Mouse (Mus musculus): ENCODE data around the gene Plg.

The Plg gene

DNA sequence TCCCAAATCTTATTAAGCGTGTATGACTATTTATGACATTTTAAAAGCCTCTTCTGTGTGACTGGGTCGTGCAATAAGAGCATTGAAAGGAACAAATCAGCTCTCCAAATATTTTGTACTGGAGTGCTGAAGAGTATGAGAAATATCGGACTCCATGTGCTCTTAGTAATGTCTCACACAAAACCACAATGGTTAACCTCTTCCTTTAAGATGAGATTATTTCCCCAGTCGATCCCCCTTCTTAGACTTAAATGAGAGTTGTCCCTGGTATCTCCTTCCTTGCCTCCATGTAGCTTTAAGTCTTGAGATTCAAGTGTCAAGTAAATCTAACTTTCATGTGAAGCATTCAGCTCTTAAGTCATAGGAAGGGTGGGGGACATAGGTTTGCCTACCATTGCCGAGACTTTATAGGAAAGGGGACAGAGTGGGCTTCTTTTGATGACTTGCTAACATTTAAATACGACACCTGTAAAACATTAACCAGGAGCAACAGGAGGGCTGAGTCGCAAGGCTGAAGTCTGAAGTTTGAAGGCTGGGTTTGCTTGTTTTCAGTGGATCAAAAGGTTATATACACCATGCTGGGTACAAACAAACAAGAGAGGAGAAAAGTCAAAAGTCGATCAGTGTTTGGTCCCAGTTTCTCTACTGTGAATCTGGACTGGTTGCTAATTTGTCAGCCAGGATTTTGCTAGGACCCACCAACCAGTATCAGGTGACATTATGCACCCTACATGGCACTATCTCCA, 6.8 kb downstream of the Plg start:
- DNase-seq (ENCODE audit: low read depth, low spot score): no peak

DNA sequence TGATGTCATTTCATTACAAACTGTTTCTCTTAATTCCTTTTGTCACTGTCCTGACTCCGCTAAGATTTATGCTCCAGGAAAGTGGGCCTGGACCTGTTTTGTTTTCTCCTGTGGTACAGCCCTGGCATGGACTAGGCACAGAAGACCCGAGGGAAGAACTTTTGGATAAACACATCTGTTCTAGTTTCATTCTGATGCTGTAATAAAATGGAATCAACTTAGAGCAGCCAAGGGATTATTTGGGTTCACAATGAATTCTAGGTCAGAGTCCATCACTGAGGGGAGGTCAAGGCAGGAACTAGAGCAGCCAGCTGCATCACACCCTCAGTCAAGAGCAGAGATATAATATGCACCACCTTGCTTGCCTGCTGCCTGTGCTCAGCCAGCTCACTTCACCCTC, 9.4 kb downstream of the Plg start:
- DNase-seq (ENCODE audit: low read depth, low spot score): no peak

DNA sequence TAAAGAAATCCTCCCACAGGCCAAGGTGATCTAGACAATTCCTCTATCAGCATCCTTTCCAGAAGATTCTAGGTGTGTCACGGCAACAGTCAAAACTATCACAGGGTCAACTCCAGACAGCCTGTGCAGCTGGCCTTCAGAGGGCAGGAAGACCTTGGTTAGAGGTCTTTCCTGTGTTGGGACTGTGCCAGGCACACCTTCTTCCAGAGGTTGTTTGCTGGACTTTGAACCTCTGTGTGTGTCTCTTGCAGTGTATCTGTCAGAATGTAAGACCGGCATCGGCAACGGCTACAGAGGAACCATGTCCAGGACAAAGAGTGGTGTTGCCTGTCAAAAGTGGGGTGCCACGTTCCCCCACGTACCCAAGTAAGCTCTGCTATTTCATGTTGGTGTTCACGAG, 9.8 kb downstream of the Plg start:
- DNase-seq (ENCODE audit: low read depth, low spot score): no peak

DNA sequence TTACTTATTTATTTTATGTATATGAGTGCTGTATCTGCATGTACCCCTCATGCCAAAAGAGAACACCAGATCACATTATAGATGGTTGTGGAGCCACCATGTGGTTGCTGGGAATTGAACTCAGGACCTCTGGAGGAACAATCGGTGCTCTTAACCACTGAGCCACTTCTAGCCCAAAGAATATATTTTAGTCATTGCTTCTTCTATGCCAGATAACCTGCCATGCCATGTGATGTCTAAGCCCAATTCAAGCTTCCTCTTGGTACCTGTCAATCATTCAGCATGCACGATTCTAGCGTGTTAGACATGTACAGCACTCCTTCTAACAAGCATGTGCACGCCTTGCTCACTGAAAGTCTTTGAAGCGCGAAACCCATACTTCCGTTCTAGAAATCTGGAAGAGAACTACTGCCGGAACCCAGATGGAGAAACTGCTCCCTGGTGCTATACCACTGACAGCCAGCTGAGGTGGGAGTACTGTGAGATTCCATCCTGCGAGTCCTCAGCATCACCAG, 17.8 kb downstream of the Plg start:
- DNase-seq (ENCODE audit: low read depth, low spot score): no peak

DNA sequence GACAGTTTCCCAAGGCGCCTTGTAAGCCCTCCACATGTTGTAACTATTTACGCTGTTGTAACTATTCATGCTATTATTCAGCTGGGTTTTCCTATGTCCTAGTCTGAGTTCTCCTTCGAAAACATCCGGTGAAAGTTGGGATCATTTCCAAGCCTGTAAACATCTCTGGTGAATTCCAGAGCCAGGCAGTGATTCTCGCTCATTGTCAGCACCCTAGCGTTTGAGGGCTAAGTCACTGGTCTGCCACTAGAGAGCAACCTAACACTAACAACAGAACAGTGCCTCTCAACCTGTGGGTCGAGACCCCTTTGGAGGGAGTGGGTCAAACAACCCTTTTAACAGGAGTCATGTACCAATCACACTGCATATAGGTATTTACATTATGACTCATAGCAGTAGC, 25.0 kb downstream of the Plg start:
- DNase-seq (ENCODE audit: low read depth, low spot score): no peak

DNA sequence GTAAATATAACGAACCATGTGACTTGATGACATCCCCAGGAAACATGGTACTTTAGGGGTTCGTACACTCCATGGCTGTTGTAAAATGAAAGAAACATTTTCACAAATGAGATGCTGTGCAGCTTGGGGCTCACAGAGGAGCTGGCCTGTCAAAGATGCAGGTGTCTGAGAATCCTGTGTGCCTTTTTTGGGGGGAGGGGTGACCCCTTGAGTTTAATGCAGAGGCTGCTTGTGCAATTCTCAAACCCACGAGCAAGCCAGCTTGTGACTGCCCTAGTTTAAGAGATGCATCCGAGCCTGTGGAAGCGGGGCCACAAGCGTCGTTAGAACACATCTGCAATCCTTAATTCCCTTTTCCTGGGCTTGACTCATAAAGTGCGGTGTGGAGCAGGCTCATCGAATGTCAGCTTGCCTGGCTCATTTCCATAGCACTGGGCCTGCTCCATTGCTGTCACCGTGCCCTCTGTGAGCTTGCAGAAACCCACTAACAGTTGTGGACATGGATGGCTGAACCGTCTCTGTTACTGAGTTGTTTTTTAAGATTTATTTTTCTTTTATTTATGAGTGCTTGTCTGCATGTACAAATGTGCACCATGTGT, 31.0 kb downstream of the Plg start:
- no peak for DNase-seq (ENCODE audit: low read depth, low spot score)

DNA sequence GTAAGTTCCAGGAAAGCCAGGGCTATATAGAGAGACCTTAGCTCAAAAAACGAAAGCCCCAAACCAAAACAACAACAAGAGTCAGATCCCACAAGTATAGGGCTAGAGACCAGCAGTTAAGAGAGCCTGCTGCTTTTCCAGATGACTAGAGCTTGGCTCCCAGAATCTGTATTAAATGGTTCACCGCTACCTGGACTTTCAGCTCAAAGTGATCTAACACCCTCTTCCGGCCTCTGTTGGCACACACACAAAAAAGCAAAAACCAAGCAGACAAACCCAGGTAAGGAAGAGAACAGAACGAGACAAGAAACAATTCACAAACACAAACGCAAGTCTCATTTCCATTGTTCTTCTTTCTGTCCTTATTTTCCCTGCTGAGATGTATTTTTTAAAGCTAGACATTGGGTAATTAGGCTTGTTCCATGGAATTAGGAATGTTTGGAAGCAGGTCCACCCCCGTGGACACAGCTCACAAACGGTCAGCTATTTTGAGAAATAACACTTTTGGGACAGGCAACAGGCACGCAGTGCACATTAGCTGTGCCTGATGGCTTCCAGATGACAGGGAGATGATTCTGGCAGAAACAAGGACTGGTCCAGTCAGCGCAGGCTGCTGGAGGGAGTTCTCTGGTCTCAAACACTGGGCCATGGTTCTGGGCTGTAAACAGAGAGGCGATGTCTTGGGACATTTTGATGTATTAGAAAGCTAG, 33.9 kb downstream of the Plg start:
- no peak for DNase-seq (ENCODE audit: low read depth, low spot score)

DNA sequence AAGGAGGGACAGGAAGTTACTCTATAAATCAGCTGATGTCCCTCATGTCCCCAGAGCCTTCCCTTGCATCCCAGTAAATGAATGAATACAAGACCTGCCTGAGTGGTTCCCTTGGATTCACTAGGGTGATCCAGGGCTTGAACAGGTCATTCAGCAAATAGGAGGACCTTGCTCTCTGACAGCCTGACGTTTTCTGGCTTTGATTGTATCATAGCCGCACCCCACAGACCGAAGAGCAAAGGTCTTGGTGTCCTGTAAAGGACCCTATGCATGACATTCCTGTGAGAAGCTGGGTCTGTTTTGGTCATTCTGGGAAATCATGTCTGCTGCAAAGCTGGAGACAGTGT, 34.5 kb downstream of the Plg start:
- no peak for DNase-seq (ENCODE audit: low read depth, low spot score)

DNA sequence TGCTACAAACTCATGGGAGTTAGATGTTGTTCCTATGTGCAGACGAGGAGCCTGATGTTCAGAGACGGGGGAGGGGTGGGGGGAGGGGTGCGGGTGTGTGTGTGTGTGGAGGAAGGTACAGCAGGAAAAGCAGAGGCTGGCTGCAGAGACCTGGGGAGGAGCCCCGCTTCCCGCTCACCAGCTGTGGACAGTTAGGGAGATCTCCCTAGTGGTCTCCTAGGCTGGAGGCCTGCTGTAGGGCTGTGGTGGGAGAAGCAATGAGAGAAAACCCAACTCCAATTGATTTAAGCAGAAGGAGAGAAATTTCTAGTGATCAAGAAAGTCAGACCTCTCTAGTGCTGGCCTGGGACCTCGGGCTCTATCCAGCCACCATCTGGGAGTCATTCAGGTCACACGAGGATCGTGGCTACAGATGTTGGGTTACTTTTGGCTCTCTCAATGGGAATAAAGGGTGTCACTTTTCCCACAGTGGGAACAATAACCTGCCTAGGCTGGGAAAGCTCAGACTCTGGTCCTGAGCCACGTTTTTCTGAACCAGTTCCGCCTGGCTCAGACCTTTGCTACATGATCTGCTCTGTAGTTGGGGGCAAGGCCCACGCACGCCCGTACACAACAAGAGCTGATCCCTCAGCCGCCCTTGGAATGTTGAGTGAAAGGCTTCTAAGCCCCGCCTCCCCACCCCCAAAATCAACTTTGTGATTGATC, 36.8 kb downstream of the Plg start:
- no peak for DNase-seq (ENCODE audit: low read depth, low spot score)

DNA sequence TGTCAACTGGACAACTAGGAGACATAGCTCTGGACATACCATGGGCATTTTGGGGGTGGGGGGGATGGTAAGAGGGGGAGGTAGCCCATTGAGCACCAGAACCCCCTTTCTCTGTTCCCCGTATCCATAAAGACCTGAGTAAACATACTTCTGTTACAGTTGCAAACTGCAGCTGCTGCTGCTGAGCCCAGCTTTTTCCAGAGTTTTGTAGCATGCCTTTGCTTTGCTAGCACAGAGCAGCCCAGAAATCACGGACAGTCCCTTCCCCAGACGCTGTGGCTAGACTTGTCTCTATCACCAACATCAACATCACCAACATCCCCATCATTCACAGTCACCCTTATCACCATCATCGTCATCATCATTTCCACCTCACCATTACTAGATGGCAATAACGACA, 37.3 kb downstream of the Plg start:
- no peak for DNase-seq (ENCODE audit: low read depth, low spot score)

DNA sequence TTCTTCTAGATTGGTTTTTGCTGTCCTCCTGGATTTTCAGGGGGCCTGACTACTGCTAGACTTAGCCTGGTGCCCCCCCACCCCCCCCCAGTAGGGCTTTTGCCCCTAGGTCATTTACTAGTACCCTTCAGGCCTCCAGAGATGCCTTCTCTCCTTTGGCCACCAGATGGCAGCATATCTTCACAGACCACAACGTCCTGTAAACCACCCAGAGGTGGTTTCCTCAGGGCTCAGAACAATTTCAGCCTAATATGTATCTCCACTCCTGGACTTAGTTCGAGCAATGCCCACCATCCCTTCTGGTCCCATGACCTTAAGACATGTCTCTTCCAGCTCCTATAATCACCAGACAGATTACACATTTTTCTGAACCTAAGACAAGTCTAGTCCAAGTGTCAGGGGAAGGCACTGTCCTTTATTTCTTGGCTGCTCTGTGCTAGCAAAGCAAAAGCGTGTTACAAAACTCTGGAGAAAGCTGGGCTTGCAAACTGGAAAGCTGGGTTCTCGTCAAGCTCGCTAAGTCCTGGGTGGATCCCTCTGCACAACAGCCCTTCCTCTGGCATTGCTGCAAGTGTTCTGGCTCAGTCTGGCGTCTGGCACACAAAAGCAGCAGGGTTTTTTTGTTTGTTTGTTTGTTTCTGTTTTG, 38.0 kb downstream of the Plg start:
- DNase-seq (ENCODE audit: low read depth, low spot score): peak; percentile 57

DNA sequence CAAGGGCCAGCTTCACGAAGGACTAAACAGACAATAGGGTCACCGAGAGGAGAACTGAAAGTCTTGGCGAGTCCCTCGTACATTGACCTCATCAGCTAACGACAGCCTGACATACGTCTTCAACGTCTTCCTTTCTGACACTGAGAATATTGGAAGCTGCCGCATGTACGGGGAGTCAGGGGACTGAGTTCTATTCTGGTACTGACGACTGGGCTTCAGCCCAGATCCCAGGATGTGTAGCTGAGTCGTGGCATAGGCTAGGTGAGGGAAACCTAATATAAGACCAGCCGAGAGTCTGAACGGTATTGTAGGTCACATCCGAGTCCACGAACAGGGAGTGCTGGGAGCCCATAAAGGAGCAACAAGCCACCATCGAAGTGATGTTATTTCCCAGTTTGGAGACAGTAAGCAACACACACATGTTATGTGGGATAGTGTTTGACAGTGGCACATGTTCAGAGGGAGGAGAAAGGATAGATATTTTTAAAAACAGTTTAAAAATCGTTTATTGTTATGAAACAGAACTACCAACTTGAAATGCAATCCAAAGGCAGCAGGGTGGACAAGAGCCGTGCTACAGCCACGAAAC, 41.2 kb downstream of the Plg start:
- DNase-seq (ENCODE audit: low read depth, low spot score): no peak

DNA sequence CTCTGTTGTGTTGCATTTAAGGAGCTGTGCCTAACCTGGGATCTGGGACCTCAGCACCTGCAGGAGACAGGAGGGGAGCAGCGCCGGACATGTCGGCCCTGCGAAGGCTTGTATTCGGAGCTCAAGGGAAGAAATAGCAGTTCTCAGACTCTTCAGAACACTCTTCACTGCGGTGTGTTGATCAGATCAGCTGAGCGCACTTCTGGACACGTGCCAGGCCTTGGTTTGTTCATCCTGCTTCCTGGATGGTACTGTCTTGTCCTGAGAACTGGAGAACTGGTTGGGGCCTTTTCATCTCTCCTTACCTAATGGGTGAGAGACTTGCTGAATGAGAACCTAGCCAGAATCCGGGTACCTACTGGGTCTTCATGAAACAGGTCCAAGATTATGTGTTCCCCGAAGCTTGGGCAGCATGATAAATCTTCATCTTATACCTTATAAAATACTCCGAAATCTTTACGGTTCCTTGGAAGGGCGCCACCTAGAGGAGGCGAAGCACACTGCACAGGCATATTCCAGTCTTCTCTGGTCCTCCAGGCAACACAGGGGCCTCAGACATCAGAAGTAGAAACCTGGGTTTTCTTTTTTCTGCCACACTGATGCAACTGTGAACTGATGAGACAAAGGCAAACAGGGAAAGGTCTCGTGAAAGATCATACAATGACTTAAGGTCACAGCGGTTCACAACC, 42.6 kb downstream of the Plg start:
- no peak for DNase-seq (ENCODE audit: low read depth, low spot score)

DNA sequence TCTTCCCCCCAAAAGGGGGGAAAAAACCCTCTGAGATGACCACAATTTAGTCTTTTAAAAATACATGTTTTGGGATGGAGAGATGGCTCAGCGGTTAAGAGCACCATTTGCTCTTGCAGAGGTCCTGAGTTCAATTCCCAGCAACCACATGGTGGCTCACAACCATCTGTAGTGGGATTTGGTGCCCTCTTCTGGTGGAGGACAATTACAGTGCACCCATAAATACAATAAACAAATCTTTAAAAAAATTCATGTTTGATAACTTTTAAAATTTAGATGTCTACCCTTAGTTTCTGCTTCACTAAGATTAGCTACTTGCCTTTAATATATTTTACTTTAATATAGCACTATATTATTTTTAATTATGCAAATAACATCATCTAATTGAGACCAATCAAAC, 43.7 kb downstream of the Plg start:
- no peak for DNase-seq (ENCODE audit: low read depth, low spot score)

DNA sequence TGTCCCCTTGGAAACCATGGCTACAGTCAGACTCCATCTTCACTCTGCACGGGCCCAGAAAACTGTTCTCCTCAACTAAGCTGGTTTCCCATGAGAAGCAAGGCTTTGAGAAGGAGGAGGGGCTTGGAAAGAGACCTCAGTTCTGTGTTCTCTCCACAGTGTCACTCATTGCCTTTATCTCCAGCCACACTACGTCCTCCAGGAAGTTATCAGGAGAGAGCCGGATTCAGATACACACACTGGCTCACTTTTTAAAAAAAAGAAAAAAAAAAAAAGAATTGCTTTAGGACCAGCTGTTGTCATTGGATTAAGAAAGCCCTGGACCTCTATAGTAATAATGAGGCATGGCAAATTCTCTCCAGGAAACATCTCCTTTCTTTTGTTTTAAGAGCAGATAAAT, 48.7 kb downstream of the Plg start:
- DNase-seq (ENCODE audit: low read depth, low spot score): no peak

DNA sequence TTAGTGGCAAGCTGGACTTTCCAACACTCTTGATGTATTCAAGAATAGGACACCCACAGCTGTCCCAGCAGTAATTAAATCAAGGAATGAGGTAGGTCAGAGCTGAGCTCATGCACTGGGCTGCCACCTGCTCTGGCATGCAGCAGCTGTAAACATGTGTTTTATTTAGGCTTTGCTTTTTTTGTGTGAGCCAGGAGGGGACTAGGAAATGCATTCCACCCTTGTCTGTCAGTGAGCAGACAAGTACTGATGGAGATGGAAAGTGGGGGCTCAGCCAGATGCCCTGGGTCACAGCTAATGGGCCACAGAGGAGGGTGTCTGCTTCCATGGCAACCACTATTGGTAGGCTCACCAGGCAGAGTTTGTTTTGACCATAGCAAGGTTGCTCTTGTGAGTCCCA, 50.0 kb downstream of the Plg start:
- no peak for DNase-seq (ENCODE audit: low read depth, low spot score)

DNA sequence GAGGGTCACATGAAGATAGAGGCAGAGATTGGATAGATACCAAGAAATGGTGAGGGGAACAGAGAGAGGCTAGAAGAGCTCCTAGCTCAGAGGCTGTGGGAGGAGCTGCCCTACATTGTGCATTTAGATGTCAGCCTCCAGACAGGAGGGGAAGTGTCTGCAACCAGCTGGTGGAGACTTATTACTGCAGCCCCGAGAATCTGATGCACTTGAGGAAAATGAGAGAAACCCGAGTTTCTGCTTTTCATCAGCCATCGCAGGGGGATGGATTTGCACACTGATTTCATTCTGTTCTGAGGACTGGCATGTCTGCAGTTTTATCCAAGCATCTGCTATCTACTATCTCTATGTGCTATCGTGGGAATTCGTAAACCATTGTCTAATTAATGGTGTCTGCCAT, 53.3 kb downstream of the Plg start:
- DNase-seq (ENCODE audit: low read depth, low spot score): no peak

DNA sequence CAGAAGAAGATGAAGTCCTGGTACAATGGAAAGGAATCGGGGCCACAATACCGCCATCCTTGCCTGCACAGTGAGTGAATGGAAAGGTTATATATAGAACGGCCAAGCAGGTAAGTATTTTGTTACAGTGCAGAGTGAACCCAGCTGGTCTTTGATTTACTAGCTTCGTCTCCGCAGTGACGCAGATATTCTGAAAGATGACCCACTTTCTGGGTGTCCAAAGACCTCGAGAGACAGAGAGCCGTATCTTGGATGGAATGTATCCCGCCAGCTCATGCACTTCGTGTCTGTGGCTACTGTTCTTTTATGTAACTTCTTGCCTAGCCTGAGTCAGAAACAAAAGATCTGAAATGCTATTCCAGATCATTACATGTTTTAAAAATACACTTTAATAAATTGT, 59.4 kb downstream of the Plg start:
- no peak for DNase-seq (ENCODE audit: low read depth, low spot score)

DNA sequence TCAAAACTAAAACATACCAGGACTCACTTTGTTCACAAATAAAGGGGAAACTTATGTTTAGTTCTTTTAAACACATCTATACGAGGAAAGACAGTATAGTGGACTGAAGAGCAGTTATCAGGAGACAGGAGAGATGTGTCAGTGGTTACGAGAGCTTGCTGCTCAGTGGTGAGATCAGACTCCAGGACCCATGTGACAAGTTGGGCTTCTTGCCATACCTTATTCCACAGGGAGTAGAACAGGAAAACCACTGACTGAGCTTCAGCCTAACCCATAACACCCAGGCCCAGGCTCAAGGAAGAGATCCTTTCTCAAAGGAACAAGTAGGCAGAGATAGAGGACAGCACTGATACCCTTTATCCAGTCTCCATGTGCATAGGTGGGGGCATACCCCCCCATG, 66.2 kb downstream of the Plg start:
- no peak for DNase-seq (ENCODE audit: low read depth, low spot score)

DNA sequence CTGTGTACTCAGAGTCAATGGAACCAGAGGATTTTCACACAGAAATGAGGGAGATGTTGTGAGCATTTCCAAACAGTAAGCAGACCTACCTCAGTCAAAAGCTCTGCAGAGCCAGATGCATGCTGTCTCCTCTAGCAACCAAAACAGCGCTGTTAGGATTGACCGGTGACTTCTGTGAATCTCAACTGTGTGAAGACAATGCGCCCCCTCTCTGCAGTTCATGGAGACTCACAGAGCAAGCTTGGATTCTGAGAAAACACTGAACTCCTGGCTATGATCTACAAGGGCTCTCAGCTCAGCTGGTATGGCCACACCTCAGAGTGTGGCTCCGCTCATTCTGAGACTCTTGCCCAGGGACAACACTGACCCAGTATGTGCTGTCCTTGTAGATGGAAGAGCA, 72.8 kb downstream of the Plg start:
- DNase-seq (ENCODE audit: low read depth, low spot score): no peak

All from embryo, embryonic 11.5 days (tissue).